Mouse (Mus musculus) right cerebral cortex, postnatal 36 days (tissue): ENCODE data around the gene Esr1.

Source experiments
- DNase-seq, 2 experiments: peaks; one replicate each; pipeline ENCODE4 v3.0.0; 2022; ENCODE audit warnings: low spot score in 2 of 2, mixed read lengths in 1 of 2

The Esr1 gene

GRCm38 (mm10) chr10:4620596-4621504 lies 9.5 kb downstream of the Esr1 start:
- no peak for DNase-seq

DNA sequence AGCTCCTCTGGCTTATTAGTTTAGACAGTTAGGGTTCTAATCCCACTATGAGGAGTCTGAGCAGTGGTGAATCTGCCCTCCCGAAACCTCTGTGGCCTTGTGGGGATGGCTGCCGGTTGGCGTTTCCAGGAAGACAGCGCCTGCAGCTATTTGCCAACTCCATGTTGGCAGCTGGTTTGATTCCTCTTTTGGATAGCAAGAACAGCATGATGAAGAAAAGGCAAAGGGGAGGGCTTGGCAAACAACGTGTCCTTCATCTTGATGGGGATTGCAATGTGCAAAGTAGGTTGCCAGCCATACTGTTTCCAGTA lies 10.1 kb downstream of the Esr1 start:
- no peak for DNase-seq

DNA sequence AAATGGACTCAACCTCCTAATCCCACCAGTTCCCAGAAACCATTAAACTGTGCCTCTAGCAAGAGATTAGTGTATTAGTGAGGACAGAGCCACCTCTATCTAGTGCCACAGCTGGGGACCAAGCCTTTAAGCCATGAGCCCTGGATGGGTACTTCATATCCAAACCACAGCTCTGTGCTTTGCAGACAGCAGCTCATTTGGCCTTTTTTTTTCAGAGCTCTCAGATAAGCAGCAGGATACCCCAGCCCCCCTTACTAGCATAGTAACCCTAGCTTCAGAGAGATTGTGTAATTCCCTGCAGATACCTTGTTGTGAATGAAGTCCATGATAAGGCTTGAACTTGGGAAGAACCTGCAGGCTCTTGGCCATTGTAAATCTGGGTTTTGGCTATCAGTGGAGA lies 11.9 kb downstream of the Esr1 start:
- no peak for DNase-seq

DNA sequence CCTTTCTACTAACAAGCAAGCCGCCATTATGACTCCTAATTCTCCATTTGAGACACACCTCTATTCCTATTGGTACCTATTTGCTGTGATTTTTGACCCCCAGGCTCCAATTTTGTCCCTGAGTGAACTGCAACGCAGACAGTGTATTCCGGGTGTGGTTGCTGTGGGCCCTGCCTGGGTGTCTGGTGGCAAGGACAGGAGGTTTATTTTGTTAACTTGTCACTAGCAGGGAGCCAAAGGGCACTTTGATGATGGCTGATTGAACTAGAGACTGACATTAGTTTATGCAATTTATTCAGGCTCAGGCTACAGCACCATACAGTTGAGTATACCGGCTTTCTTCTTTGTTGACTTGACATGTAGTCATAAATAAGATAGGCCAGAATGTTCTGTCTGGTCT lies 13.2 kb downstream of the Esr1 start:
- DNase-seq = no peak

DNA sequence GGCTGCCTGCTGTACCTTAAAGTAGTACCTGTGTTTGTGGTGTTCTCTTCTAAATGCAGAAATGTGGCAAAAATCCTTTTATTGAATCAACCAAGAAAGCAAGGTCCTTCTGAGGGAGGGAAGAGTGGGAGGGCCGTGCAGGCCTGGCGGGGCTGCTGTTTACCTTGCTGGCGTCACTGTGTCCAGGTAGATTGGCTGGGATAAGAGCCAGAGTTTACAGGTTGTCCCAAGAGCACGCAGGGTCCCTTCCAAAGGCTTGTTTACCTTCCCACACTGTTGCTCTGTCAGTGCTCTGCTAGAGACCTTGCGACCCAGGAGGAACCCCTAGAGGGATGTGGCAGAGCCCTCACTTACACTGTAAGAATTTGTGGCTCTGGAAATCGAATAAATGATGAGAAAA lies 13.9 kb downstream of the Esr1 start:
- no peak for DNase-seq

- DNase-seq = no peak
Observed at GRCm38 (mm10) chr10:4626432-4626831, 15.0 kb downstream of the Esr1 start.

DNA sequence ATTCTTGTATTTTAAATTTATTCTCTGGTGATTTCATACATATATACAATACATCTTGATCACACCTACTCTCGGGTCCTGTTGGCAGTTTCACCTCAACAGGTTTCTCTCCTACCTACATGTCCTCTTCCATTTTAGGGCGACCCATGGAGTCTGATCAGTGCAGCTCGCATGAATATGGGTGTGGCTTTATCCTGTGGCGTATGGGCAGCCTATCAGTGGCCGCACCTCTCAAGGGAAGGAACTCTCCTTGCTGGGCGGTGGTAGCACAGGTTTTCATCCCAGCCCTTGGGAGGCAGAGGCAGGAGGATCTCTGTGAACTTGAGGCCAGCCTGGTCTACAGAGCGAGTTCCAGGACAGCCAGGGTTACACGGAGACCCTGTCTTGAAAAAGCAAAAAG lies 15.6 kb downstream of the Esr1 start:
- DNase-seq = no peak

GRCm38 (mm10) chr10:4627415-4627814 lies 16.0 kb downstream of the Esr1 start:
- DNase-seq = no peak

- DNase-seq = no peak
Observed at GRCm38 (mm10) chr10:4629314-4629713, 17.9 kb downstream of the Esr1 start.

GRCm38 (mm10) chr10:4632211-4632704 lies 20.9 kb downstream of the Esr1 start:
- DNase-seq = no peak

GRCm38 (mm10) chr10:4633287-4634030 lies 22.1 kb downstream of the Esr1 start:
- no peak for DNase-seq

DNA sequence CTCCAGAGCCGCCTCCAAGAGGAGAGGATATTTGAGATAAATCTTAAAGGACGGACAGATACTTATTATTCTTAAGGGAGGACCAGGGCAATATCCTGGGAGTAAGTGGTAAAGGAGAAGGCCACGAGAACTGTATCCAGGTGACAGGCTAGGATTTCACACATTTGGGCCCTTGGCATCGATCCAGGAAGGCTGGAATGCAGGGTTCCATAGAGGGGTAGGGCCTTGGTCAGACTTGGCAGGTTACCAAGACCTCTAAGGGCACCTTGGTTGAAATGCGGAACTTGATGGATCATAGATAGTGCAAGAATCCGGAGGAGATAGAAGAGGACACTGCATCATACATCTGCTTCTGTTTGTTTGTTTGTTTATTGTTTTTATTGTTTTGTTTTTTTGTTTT lies 24.3 kb downstream of the Esr1 start:
- DNase-seq = no peak

DNA sequence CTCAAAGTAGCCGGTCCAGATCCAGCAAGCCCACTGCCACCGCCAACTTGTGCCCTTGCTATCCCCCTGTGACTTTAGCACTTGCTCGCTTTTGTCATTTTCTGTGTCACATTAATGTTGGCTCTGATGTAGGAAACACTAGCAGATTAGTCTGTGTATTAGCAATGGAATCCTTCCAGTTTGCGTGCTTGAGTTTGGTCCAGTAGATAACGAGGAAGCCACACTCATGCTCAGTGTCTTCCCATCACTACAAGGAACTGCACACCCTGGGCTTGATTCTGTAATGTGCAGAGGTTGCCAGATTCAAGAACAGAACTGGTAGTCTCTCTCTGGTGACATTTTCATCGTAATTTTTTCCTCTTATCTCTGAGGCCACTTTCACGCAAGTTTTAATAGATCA lies 34.7 kb downstream of the Esr1 start:
- no peak for DNase-seq

GRCm38 (mm10) chr10:4646851-4647250 lies 35.5 kb downstream of the Esr1 start:
- no peak for DNase-seq

- no peak for DNase-seq
Observed at GRCm38 (mm10) chr10:4665380-4665779, 54.0 kb downstream of the Esr1 start.

DNA sequence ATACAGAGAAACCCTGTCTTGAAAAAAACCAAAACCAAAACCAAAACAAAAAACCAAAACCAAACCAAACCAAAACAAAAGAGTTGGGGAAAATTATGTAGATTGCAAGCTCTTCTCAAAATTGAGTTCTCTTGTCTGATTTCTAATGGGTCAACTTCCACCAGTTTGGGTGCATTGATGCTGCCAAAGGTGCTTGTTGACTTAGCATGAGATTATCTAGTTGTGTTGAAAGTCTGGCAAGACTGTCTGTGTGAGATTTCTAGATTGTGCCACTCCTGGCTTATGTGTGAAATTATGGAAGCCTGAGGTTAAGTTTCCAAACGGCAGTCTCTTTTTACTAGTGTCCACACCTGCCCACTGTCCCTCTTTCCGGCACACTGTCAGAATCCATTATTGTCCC lies 55.6 kb downstream of the Esr1 start:
- DNase-seq = no peak

GRCm38 (mm10) chr10:4670053-4670452 lies 58.7 kb downstream of the Esr1 start:
- DNase-seq = no peak

- DNase-seq = no peak
Observed at GRCm38 (mm10) chr10:4671876-4672275, 60.5 kb downstream of the Esr1 start.

DNA sequence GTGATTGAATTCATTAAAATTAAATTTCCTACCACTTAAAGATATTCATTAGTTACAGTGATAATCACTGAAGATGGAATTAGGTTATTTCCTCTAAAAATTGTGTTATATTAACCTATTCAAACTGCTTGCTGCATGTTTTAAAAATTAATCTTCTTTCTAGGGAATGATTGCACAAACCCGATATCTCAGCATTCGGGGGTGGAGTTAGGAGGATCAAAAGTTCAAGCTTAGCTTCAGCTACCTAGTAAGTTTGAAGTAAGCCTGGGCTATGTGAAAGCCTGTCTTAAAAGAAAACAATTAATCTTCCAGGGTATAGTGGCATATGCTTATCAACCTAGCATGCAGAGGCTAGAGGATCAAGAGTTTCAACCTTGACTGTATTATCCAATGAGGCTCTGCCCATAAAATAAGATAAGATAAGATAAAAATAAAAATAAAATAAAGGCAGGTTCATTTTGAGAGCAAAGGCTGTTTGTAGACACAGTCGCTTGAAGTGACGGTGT lies 62.0 kb downstream of the Esr1 start:
- DNase-seq = no peak

GRCm38 (mm10) chr10:4674983-4675592 lies 63.7 kb downstream of the Esr1 start:
- peak in 1 of 2 experiments; percentile 5 for DNase-seq

DNA sequence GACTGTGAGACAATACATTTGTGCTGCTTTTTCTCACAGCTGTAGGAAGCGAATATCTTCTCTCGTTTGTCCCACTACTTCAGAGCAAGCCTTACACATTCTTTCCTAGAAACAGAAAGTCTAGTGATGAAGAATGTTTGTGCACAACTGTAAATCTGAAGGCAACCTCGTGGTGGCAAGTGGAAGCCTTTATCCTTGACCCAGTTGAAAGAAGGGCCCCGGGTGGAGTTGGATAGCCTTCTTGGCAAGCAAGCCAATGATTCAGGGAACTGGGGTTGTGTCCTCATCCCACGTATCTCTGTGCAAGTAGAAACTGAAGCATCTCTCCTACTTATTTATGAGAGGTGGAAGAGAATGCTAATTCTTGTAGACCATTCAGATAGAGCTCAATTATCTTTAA lies 71.7 kb downstream of the Esr1 start:
- no peak for DNase-seq

GRCm38 (mm10) chr10:4683711-4684265 lies 72.4 kb downstream of the Esr1 start:
- no peak for DNase-seq
